Mouse (Mus musculus) heart, postnatal 0 days (tissue): ENCODE data around the gene Zfr2.

ENCODE experiments used
- CTCF ChIP-seq: IDR thresholded peaks from 2 replicates; pipeline ENCODE4 v1.5.1; 2016; ENCODE audit warnings: antibody characterized with exemption, control low read depth, low read depth
- EP300 ChIP-seq: IDR thresholded peaks from 2 replicates; pipeline ENCODE4 v1.6.1; 2016; ENCODE audit warnings: antibody characterized with exemption, low read depth

- TF ChIP-seq EP300 (no peak), CTCF (no peak)
Observed at GRCm38 (mm10) chr10:81299585-81300351, 66.8 kb downstream of the Zfr2 start.
